Mouse (Mus musculus) ES-E14 (cell line): ENCODE measurements around the gene Ankrd2.

Source experiments
- CHD2 ChIP-seq: IDR thresholded peaks from 2 replicates; pipeline ENCODE4 v1.6.1; 2014; ENCODE audit warnings: mild to moderate bottlenecking, low read depth, low read length, inconsistent platforms
- HCFC1 ChIP-seq: IDR thresholded peaks from 2 replicates; pipeline ENCODE4 v1.6.1; 2012; ENCODE audit warnings: low read length, inconsistent platforms, borderline replicate concordance; ENCODE audit not compliant: insufficient read depth
- MAFK ChIP-seq: IDR thresholded peaks from 2 replicates; pipeline ENCODE4 v1.6.1; 2014; ENCODE audit warnings: mild to moderate bottlenecking, low read depth, low read length, inconsistent platforms; ENCODE audit not compliant: insufficient read depth
- ZC3H11A ChIP-seq: IDR thresholded peaks from 2 replicates; pipeline ENCODE4 v1.6.1; 2012; ENCODE audit warnings: low read depth, mild to moderate bottlenecking, inconsistent platforms, low read length, borderline replicate concordance

DNA sequence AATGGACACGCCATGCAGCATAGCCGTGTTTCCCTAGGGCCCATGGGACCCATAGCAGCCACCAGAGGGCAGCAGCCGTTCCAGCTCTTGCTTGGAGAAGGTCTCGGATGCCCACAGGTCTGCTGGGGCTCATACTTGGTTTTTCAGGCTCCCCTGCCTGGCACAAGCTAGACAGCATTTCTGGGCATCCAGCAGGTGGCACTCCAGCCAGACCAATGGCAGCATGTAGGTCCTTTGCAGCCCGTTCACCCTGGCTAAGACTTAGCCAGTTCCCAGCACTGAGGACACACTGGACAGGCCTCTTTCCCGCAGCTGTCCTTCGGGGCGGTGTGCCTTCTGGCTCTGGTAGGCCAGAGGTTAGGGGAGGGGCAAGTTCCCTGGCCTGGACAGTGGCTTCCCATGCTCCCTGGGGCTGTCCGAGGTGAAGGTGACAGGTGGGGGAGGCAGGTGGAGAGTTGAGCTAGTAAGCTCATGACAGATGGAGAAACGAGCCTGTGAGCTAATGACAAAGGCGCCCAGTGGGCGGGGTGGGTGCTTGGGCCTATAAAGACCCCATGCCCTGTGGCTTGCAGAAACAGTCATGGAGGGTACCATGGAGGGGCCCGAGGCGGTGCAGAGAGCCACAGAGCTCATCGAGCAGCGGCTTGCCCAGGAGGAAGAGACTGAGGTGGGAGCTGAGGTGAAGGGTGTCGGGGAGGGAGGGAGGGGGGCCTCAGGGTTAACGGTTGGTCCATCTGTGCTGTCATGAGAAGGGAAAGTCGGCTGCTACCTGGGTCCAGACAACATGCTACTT, at the start of gene Ankrd2:
- TF ChIP-seq CHD2 (no peak), ZC3H11A (peak; percentile 41; the same call in 1 of the 2 replicates), HCFC1 (no peak), MAFK (no peak)
